Mouse (Mus musculus) lung, embryonic 15.5 days (tissue): ENCODE measurements around the gene Stom. TPM values are rescaled to one million over a fixed set of nuclear protein-coding genes. Genes with fewer than 3 reads are reported as not detected.

ENCODE experiments used
- ATAC-seq: fragments of 200-750 bp; cut with Nextera tagmentation; 2 replicates; pipeline ENCODE4 v1.8.0; 2017; ENCODE audit warnings: moderate number of reproducible peaks, borderline replicate concordance; ENCODE audit not compliant: low FRiP score, low TSS enrichment; ENCODE audit errors: extremely low read depth
- H3K27ac ChIP-seq: fragments of 300-500 bp; sonication (generic); 2 replicates; pipeline ENCODE4 v1.5.1; 2015; ENCODE audit warnings: moderate library complexity, mild to moderate bottlenecking, inconsistent platforms
- H3K27me3 ChIP-seq: fragments of 300-500 bp; sonication (generic); 2 replicates; pipeline ENCODE4 v1.6.1; 2015; ENCODE audit warnings: inconsistent platforms
- H3K36me3 ChIP-seq: fragments of 300-500 bp; sonication (generic); 2 replicates; pipeline ENCODE4 v1.6.1; 2015; ENCODE audit warnings: inconsistent platforms
- H3K4me1 ChIP-seq: fragments of 300-500 bp; sonication (generic); 2 replicates; pipeline ENCODE4 v1.6.1; 2015; ENCODE audit warnings: inconsistent platforms
- H3K4me2 ChIP-seq: fragments of 300-500 bp; sonication (generic); 2 replicates; pipeline ENCODE4 v1.6.1; 2015; ENCODE audit warnings: inconsistent platforms, mild to moderate bottlenecking, moderate library complexity
- H3K4me3 ChIP-seq: fragments of 300-500 bp; sonication (generic); 2 replicates; pipeline ENCODE4 v1.5.1; 2015; ENCODE audit warnings: mild to moderate bottlenecking, inconsistent platforms
- H3K9ac ChIP-seq: fragments of 300-500 bp; sonication (generic); 2 replicates; pipeline ENCODE4 v1.6.1; 2015; ENCODE audit warnings: inconsistent platforms
- H3K9me3 ChIP-seq: fragments of 300-500 bp; sonication (generic); 2 replicates; pipeline ENCODE4 v1.6.1; 2016; ENCODE audit warnings: inconsistent platforms
- WGBS: fragments of 180-500 bp; shearing (Covaris S2); methylation state at CpG from one replicate; pipeline ENCODE4 v1.1.7; 2015; 5-methylcytosine and 5-hydroxymethylcytosine counted together
- polyA plus RNA-seq: library from polyadenylated mRNA; unstranded; fragments of >200 nt; fragmentation: Nextera tagmentation; extraction: Ambion mirVana; gene quantifications from 2 replicates; pipeline ENCODE4 v1.2.1, GENCODE M21; 2015

Gene Stom
- polyA plus RNA-seq, 1 experiment from 2014 or later: 53.4 TPM

GRCm38 (mm10) chr2:35287017-35287620 is 49.7 kb downstream of the Stom start:
- no peak overlapping the region for H3K4me2 ChIP-seq
- H3K27ac ChIP-seq: peak overlapping the region; percentile 82
- H3K27me3 ChIP-seq: peaks cover 5% of the 10 kb centered on the region; the same call in 1 of the 2 replicates
- H3K36me3 ChIP-seq: peaks cover 13% of the 10 kb centered on the region; the same call in 1 of the 2 replicates
- H3K9me3 ChIP-seq: no peaks in the 10 kb centered on the region
- peaks cover 46% of the 10 kb centered on the region for H3K4me1 ChIP-seq
- peak; percentile 64 for ATAC-seq
- no peak overlapping the region for H3K4me3 ChIP-seq
- H3K9ac ChIP-seq: no peak overlapping the region
- WGBS: 61% methylated on average over 12 of the region's 12 CpGs

GRCm38 (mm10) chr2:35285209-35285608 is 51.6 kb downstream of the Stom start:
- WGBS: 66% methylated on average over 5 of the region's 5 CpGs
- Histone ChIP-seq H3K36me3 (0 out of 2 replicates have a peak, but pooled peaks cover 6% of the 10 kb centered on the region), H3K27ac (no peak overlapping the region), H3K4me1 (peaks cover 47% of the 10 kb centered on the region), H3K4me3 (no peak overlapping the region), H3K4me2 (no peak overlapping the region), H3K27me3 (peaks cover 5% of the 10 kb centered on the region; the same call in 1 of the 2 replicates), H3K9me3 (no peaks in the 10 kb centered on the region), H3K9ac (no peak overlapping the region)
- ATAC-seq: no peak

GRCm38 (mm10) chr2:35283997-35284396 is 52.8 kb downstream of the Stom start:
- H3K9ac ChIP-seq: no peak overlapping the region
- no peak overlapping the region for H3K4me3 ChIP-seq
- ATAC-seq: no peak
- peaks cover 5% of the 10 kb centered on the region; the same call in 1 of the 2 replicates for H3K27me3 ChIP-seq
- H3K4me1 ChIP-seq: peaks cover 47% of the 10 kb centered on the region
- no peak overlapping the region for H3K4me2 ChIP-seq
- 0 out of 2 replicates have a peak, but pooled peaks cover 6% of the 10 kb centered on the region for H3K36me3 ChIP-seq
- no peak overlapping the region for H3K27ac ChIP-seq
- H3K9me3 ChIP-seq: no peaks in the 10 kb centered on the region
- WGBS: 73% methylated on average over 4 of the region's 4 CpGs

- Histone ChIP-seq H3K36me3 (0 out of 2 replicates have a peak, but pooled peaks cover 6% of the 10 kb centered on the region), H3K27me3 (peaks cover 5% of the 10 kb centered on the region; the same call in 1 of the 2 replicates), H3K4me2 (peak overlapping the region; percentile 61), H3K27ac (no peak overlapping the region), H3K9me3 (no peaks in the 10 kb centered on the region), H3K9ac (peak overlapping the region; percentile 40), H3K4me1 (peaks cover 47% of the 10 kb centered on the region), H3K4me3 (peak overlapping the region; percentile 41)
- ATAC-seq: peak; percentile 21; the same call in 1 of the 2 replicates
- WGBS: 3% methylated on average over 32 of the region's 32 CpGs
These were observed 54.6 kb downstream of the Stom start for GRCm38 (mm10) chr2:35282214-35282613.

- Histone ChIP-seq H3K4me1 (peaks cover 37% of the 10 kb centered on the region), H3K27ac (no peak overlapping the region), H3K36me3 (no peaks in the 10 kb centered on the region), H3K4me2 (no peak overlapping the region), H3K4me3 (no peak overlapping the region), H3K9me3 (no peaks in the 10 kb centered on the region), H3K9ac (no peak overlapping the region), H3K27me3 (peaks cover 5% of the 10 kb centered on the region; the same call in 1 of the 2 replicates)
- WGBS: 57% methylated on average over 3 of the region's 3 CpGs
- no peak for ATAC-seq
These were observed 56.8 kb downstream of the Stom start for GRCm38 (mm10) chr2:35280001-35280400.

- Histone ChIP-seq H3K27ac (peak overlapping the region; percentile 88), H3K36me3 (no peaks in the 10 kb centered on the region), H3K4me2 (no peak overlapping the region), H3K4me1 (peaks cover 32% of the 10 kb centered on the region), H3K4me3 (no peak overlapping the region), H3K27me3 (peaks cover 5% of the 10 kb centered on the region; the same call in 1 of the 2 replicates), H3K9ac (no peak overlapping the region), H3K9me3 (no peaks in the 10 kb centered on the region)
- WGBS: 67% methylated on average over 7 of the region's 7 CpGs
- ATAC-seq: no peak
These were observed 58.2 kb downstream of the Stom start for GRCm38 (mm10) chr2:35278371-35279210.

GRCm38 (mm10) chr2:35277686-35278085 is 59.1 kb downstream of the Stom start:
- Histone ChIP-seq H3K27me3 (no peaks in the 10 kb centered on the region; the same call in 1 of the 2 replicates), H3K4me2 (no peak overlapping the region), H3K4me3 (no peak overlapping the region), H3K9me3 (no peaks in the 10 kb centered on the region), H3K36me3 (no peaks in the 10 kb centered on the region), H3K27ac (peak overlapping the region; percentile 88), H3K4me1 (peaks cover 34% of the 10 kb centered on the region), H3K9ac (no peak overlapping the region)
- 48% methylated on average over 3 of the region's 3 CpGs for WGBS
- peak; percentile 67 for ATAC-seq

GRCm38 (mm10) chr2:35273536-35273935 is 63.2 kb downstream of the Stom start:
- Histone ChIP-seq H3K9me3 (no peaks in the 10 kb centered on the region), H3K4me2 (no peak overlapping the region), H3K4me1 (peaks cover 59% of the 10 kb centered on the region), H3K9ac (no peak overlapping the region), H3K27me3 (no peaks in the 10 kb centered on the region), H3K36me3 (no peaks in the 10 kb centered on the region), H3K27ac (peak overlapping the region; percentile 84), H3K4me3 (no peak overlapping the region)
- 12% methylated on average over 2 of the region's 2 CpGs for WGBS
- peak; percentile 66 for ATAC-seq

- H3K4me1 ChIP-seq: peaks cover 61% of the 10 kb centered on the region
- H3K4me2 ChIP-seq: no peak overlapping the region
- H3K27ac ChIP-seq: peak overlapping the region; percentile 84
- no peaks in the 10 kb centered on the region for H3K9me3 ChIP-seq
- ATAC-seq: no peak
- no peak overlapping the region for H3K4me3 ChIP-seq
- no peak overlapping the region for H3K9ac ChIP-seq
- no peaks in the 10 kb centered on the region for H3K27me3 ChIP-seq
- 77% methylated on average over 6 of the region's 6 CpGs for WGBS
- H3K36me3 ChIP-seq: no peaks in the 10 kb centered on the region
These were observed 63.9 kb downstream of the Stom start for GRCm38 (mm10) chr2:35272881-35273280.

- ATAC-seq: no peak
- H3K4me1 ChIP-seq: peaks cover 59% of the 10 kb centered on the region
- peak overlapping the region; percentile 21; the same call in 1 of the 2 replicates for H3K27ac ChIP-seq
These were observed 65.0 kb downstream of the Stom start for GRCm38 (mm10) chr2:35271817-35272216.

GRCm38 (mm10) chr2:35270531-35270984 is 66.2 kb downstream of the Stom start:
- Histone ChIP-seq H3K27ac (peak overlapping the region; percentile 58), H3K4me2 (no peak overlapping the region), H3K36me3 (no peaks in the 10 kb centered on the region), H3K9ac (no peak overlapping the region), H3K9me3 (no peaks in the 10 kb centered on the region), H3K27me3 (no peaks in the 10 kb centered on the region), H3K4me3 (no peak overlapping the region), H3K4me1 (peaks cover 71% of the 10 kb centered on the region)
- 25% methylated on average over 10 of the region's 10 CpGs for WGBS
- no peak for ATAC-seq

More at GRCm38 (mm10) chr2:35271817-35272216, 65.0 kb downstream of the Stom start:
- Histone ChIP-seq H3K9me3 (no peaks in the 10 kb centered on the region), H3K4me3 (no peak overlapping the region), H3K27me3 (no peaks in the 10 kb centered on the region), H3K4me2 (no peak overlapping the region), H3K9ac (no peak overlapping the region), H3K36me3 (no peaks in the 10 kb centered on the region)
- WGBS: 30% methylated on average over 2 of the region's 2 CpGs
